Mouse (Mus musculus) stomach, embryonic 14.5 days (tissue): ENCODE measurements around the gene A630095N17Rik. TPM values are rescaled to one million over a fixed set of nuclear protein-coding genes. Genes with fewer than 3 reads are reported as not detected.

ENCODE experiments used
- ATAC-seq: fragments of 200-750 bp; cut with Nextera tagmentation; 2 replicates; pipeline ENCODE4 v1.8.0; 2017; ENCODE audit warnings: low read depth, moderate TSS enrichment; ENCODE audit not compliant: insufficient number of reproducible peaks, insufficient read depth, low FRiP score
- H3K27ac ChIP-seq: fragments of 300-500 bp; sonication (generic); 2 replicates; pipeline ENCODE4 v1.5.1; 2014; ENCODE audit warnings: mild to moderate bottlenecking, low read length, moderate library complexity, mixed read lengths
- H3K27me3 ChIP-seq: fragments of 300-500 bp; sonication (generic); 2 replicates; pipeline ENCODE4 v1.6.1; 2014; ENCODE audit warnings: low read length, control low read depth, mixed read lengths; ENCODE audit not compliant: control insufficient read depth, insufficient read depth
- H3K36me3 ChIP-seq: fragments of 300-500 bp; sonication (generic); 2 replicates; pipeline ENCODE4 v1.6.1; 2014; ENCODE audit warnings: mild to moderate bottlenecking, control low read depth, low read length, moderate library complexity, mixed read lengths; ENCODE audit not compliant: control insufficient read depth, insufficient read depth
- H3K4me1 ChIP-seq: fragments of 300-500 bp; sonication (generic); 2 replicates; pipeline ENCODE4 v1.6.1; 2014; ENCODE audit warnings: low read length, control low read depth, mixed read lengths; ENCODE audit not compliant: control insufficient read depth, insufficient read depth
- H3K4me2 ChIP-seq: fragments of 300-500 bp; sonication (generic); replicated peaks from 2 replicates; pipeline ENCODE4 v1.6.1; 2014; ENCODE audit warnings: low read depth, low read length, control low read depth
- H3K4me3 ChIP-seq: fragments of 300-500 bp; sonication (generic); 2 replicates; pipeline ENCODE4 v1.5.1; 2014; ENCODE audit warnings: low read depth, low read length, control low read depth
- H3K9ac ChIP-seq: fragments of 300-500 bp; sonication (generic); replicated peaks from 2 replicates; pipeline ENCODE4 v1.6.1; 2014; ENCODE audit warnings: low read depth, mild to moderate bottlenecking, control low read depth, low read length, moderate library complexity, mixed read lengths
- H3K9me3 ChIP-seq: fragments of 300-500 bp; sonication (generic); 2 replicates; pipeline ENCODE4 v1.6.1; 2016; ENCODE audit warnings: low read depth, low read length, control low read depth; ENCODE audit not compliant: control insufficient read depth
- whole genome bisulfite sequencing: fragments of 180-500 bp; shearing (Covaris S2); extraction: QIAGEN DNeasy Blood & Tissue Kit; methylation state at CpG from one replicate; pipeline ENCODE4 v1.1.7; 2014; 5-methylcytosine and 5-hydroxymethylcytosine counted together
- polyA plus RNA-seq: library from polyadenylated mRNA; unstranded; fragments of >200 nt; fragmentation: Nextera tagmentation; extraction: Ambion mirVana; gene quantifications from 2 replicates; pipeline ENCODE4 v1.2.1, GENCODE M21; 2014

Gene A630095N17Rik
- polyA plus RNA-seq, 1 experiment from 2014 or later: not detected

DNA sequence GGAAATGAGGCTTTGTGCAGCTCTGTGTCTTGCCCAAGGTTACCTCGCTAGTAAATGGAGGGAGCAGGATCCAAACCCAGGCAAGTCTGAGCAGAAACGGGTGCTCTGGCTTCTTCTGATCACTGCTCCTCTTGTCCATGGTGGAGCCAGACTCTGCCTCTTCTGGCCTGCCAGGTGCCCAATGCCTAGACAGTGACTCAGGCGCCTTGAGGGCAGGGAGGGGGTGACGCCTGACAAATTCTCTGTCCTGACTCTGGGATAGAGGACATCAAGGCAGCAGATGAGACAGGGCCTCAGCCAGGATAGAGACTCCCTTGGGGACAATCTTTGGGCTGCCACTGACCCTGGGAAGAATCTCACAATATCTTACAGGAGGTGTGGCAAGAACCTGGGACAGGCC, 678 bp downstream of the A630095N17Rik start:
- 75% methylated on average over 4 of the region's 4 CpGs for WGBS
- no peak overlapping the region for H3K9ac ChIP-seq
- no peak for ATAC-seq
- H3K27ac ChIP-seq: no peak overlapping the region
- no peaks in the 10 kb centered on the region for H3K4me1 ChIP-seq
- no peaks in the 10 kb centered on the region for H3K27me3 ChIP-seq
- no peak overlapping the region for H3K4me2 ChIP-seq
- no peaks in the 10 kb centered on the region for H3K9me3 ChIP-seq
- H3K36me3 ChIP-seq: no peaks in the 10 kb centered on the region
- no peak overlapping the region for H3K4me3 ChIP-seq

DNA sequence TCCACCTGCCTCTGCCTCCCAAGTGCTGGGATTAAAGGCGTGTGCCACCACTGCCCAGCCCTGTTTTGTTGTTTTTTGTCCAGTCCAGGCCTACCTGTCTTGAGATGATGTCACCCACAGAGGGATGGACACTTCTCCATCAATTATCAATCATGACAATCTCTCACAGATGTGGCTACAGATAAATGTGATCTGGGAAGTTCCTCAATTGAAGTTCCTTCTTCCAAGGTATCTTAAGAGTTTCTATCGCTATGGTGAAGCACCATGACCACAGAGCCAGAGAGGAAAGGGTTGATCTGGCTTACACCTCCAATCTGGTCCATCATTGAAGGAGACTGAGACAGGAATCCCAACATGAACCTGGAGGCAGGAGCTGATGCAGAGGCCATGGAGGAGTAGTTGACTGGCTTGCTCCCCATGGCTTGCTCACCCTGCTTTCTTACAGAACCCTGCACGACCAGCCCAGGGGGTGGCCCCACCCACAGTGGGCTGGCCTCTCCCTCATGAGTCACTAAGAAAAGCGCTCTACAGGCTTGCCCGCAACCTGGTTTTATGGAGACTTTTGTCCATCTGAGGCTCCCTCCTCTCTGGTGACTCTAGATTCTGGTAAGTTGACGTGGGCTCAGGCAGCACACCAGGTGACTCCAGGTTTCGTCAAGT, 1.4 kb downstream of the A630095N17Rik start:
- no peak overlapping the region for H3K4me3 ChIP-seq
- no peak overlapping the region for H3K4me2 ChIP-seq
- WGBS: 68% methylated on average over 7 of the region's 7 CpGs
- no peak overlapping the region for H3K9ac ChIP-seq
- no peak overlapping the region for H3K27ac ChIP-seq
- no peak for ATAC-seq
- H3K9me3 ChIP-seq: no peaks in the 10 kb centered on the region
- H3K36me3 ChIP-seq: no peaks in the 10 kb centered on the region
- no peaks in the 10 kb centered on the region for H3K4me1 ChIP-seq
- H3K27me3 ChIP-seq: no peaks in the 10 kb centered on the region

DNA sequence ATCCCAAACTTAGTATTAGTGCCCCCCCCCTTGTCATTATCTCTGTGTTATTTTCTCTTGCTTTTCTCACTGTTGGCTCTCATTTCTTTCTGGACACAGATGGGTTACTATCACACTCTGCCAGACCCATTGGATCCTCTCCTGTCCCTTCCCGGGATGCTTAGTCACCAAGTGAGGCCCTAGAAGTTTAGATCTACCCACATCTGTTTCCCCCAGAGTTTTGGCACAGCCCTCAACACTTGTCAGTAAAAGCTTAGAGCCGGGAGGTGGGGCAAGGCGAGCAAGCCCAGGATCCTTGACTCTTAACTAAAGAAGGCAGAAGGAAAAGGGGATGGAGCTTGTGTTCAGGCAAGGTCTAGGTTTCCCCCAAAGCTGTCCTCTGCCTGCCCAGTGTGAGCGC, 2.7 kb downstream of the A630095N17Rik start:
- Histone ChIP-seq H3K9ac (no peak overlapping the region), H3K9me3 (no peaks in the 10 kb centered on the region), H3K4me1 (no peaks in the 10 kb centered on the region), H3K4me3 (no peak overlapping the region), H3K27me3 (no peaks in the 10 kb centered on the region), H3K4me2 (no peak overlapping the region), H3K27ac (no peak overlapping the region), H3K36me3 (no peaks in the 10 kb centered on the region)
- WGBS: 65% methylated on average over 4 of the region's 4 CpGs
- ATAC-seq: no peak

DNA sequence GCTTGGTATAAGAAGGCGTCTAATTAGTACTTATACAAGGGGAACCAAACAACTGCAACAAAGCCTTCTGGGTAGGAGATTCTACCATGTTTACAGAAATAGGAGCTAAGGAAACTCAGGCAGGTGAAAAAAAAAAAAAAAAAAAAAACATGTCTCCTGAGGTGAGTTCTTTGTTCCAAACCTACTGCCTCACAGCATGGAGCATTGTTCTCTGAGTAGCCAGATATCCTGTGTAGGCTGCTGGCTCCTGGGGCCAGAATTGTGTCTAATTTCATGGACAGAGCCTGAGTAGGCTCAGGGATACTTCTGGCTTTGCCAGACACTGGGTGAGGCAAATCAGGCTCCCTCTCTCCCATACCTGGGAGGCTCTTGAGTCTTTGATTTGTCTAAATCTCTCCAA, 4.2 kb downstream of the A630095N17Rik start:
- 70% methylated on average over 1 of the region's 1 CpGs for WGBS
- Histone ChIP-seq H3K27ac (no peak overlapping the region), H3K4me1 (no peaks in the 10 kb centered on the region), H3K36me3 (no peaks in the 10 kb centered on the region), H3K4me2 (no peak overlapping the region), H3K4me3 (no peak overlapping the region), H3K9ac (no peak overlapping the region), H3K9me3 (no peaks in the 10 kb centered on the region), H3K27me3 (no peaks in the 10 kb centered on the region)
- ATAC-seq: no peak

DNA sequence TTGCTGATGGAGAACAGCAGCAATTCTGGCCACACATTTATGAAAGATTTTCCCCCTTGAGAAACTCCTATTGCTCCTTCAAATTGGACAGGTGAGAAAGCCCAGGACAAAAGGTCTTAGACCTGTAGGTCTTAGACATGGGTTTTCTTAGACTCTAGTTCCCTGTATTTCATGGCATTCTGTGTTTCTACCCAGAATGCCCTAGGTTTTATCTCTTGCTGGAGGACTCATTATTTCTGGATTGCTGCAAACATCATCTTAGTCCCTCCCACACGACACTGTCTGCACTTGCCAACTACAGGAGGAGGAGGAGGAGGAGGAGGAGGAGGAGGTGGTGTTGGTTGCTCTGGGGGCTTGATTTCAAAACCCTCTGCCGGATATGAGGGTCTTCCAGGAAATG, 5.8 kb downstream of the A630095N17Rik start:
- no peak overlapping the region for H3K4me3 ChIP-seq
- H3K36me3 ChIP-seq: no peaks in the 10 kb centered on the region
- no peak overlapping the region for H3K27ac ChIP-seq
- no peak overlapping the region for H3K4me2 ChIP-seq
- H3K27me3 ChIP-seq: no peaks in the 10 kb centered on the region
- no peaks in the 10 kb centered on the region for H3K4me1 ChIP-seq
- no peaks in the 10 kb centered on the region for H3K9me3 ChIP-seq
- WGBS: 55% methylated on average over 2 of the region's 2 CpGs
- no peak overlapping the region for H3K9ac ChIP-seq
- ATAC-seq: no peak

DNA sequence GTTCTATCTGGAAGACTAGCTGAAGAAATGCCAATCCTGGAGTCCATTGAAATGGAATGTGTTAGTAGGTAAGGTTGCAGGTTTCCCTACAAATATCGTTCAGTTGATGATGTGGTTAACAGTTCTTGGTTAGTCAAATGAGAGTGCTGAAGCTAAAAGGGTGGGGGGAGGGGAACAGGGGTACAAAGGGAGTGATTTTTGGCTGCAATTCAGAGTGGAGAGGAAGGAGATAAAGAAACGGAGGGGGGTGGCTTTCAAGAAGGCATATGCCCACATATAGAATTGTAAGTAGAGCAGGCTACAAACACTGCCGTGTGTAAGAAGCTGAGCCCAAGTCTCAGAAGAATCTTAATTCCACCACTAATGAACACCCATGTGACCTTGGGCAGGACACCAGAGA, 6.4 kb downstream of the A630095N17Rik start:
- Histone ChIP-seq H3K27ac (no peak overlapping the region), H3K36me3 (no peaks in the 10 kb centered on the region)
- WGBS: 67% methylated on average over 3 of the region's 3 CpGs

DNA sequence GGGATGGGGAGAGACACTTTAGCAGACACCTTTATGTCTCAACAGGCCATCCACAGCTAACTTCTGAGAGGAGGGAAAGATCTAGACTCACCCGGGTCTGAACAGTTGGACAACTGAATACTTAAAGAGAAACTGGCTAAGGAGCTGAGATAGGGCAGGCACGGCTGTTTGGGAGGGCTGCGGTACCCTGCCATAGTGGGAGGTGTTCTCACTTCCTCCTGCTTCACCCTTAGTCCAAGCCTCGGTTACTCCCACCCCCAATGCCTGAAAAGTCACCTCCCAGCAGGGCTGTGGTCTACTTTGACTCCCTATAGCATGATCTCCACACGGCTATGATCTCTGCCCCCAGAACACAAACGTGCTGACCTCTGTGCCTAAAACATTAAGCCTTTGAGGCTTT, 8.4 kb downstream of the A630095N17Rik start:
- no peak overlapping the region for H3K4me3 ChIP-seq
- 63% methylated on average over 6 of the region's 6 CpGs for WGBS
- no peak for ATAC-seq
- no peak overlapping the region for H3K9ac ChIP-seq
- H3K4me1 ChIP-seq: peaks cover 8% of the 10 kb centered on the region; the same call in 1 of the 2 replicates
- H3K36me3 ChIP-seq: no peaks in the 10 kb centered on the region
- peaks cover 10% of the 10 kb centered on the region for H3K27me3 ChIP-seq
- H3K9me3 ChIP-seq: no peaks in the 10 kb centered on the region
- H3K4me2 ChIP-seq: no peak overlapping the region
- H3K27ac ChIP-seq: no peak overlapping the region

More for the DNA sequence above, 6.4 kb downstream of the A630095N17Rik start:
- Histone ChIP-seq H3K9me3 (no peaks in the 10 kb centered on the region), H3K4me2 (no peak overlapping the region), H3K4me3 (no peak overlapping the region), H3K9ac (no peak overlapping the region), H3K27me3 (peaks cover 6% of the 10 kb centered on the region; the same call in 1 of the 2 replicates), H3K4me1 (no peaks in the 10 kb centered on the region)
- ATAC-seq: no peak

DNA sequence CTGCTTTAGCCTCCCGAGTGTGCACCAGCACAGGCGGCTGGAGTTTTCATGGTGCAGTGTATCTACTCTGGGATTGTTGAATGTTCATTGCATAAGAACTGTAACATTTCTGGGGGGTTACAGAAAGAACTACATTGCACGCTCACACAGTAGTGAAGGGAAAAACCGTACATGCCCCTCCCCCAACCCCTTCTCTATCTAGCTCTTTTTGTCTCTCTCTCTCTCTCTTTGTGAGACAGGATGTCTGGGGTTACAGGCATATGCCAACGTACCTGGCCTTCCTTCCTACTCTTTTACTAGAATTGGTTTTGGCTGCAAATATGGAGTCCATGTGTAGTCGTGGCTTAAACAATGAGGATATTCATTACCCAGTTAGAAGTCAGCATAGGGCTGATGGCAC, 9.0 kb downstream of the A630095N17Rik start:
- Histone ChIP-seq H3K36me3 (no peaks in the 10 kb centered on the region), H3K4me3 (no peak overlapping the region), H3K27ac (no peak overlapping the region), H3K27me3 (peaks cover 10% of the 10 kb centered on the region), H3K4me1 (peaks cover 9% of the 10 kb centered on the region; the same call in 1 of the 2 replicates), H3K4me2 (no peak overlapping the region), H3K9me3 (no peaks in the 10 kb centered on the region), H3K9ac (no peak overlapping the region)
- WGBS: 77% methylated on average over 6 of the region's 6 CpGs
- no peak for ATAC-seq

DNA sequence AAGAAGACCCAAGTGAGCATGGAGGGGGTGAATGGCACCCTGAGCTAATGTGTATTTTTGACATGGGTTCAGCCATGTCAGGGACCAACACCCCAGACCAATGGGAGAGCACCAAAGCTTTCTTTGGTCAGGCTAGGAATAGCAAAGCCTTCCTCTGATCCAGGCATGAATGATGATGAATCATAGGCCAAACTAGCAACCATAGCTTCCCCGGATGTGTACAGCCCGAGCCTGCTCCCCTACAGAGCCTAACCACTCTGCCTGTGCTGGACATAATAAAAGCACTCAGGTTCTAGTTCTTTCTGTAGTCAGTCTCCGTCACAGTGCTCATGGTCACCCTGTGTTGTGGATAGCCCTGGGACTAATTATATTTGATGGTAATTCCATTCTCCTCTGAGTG, 10.4 kb downstream of the A630095N17Rik start:
- 83% methylated on average over 3 of the region's 3 CpGs for WGBS
- Histone ChIP-seq H3K27me3 (peaks cover 10% of the 10 kb centered on the region), H3K4me3 (no peak overlapping the region), H3K36me3 (no peaks in the 10 kb centered on the region), H3K9me3 (no peaks in the 10 kb centered on the region), H3K27ac (no peak overlapping the region), H3K4me1 (peaks cover 9% of the 10 kb centered on the region; the same call in 1 of the 2 replicates), H3K4me2 (no peak overlapping the region), H3K9ac (no peak overlapping the region)
- ATAC-seq: no peak
